Mouse (Mus musculus) small intestine, adult 2 months (tissue): ENCODE data around the gene Crtc3.

Experiments
- CTCF ChIP-seq: fragments of 200-500 bp; IDR thresholded peaks from 2 replicates; pipeline ENCODE4 v1.5.1; 2012; ENCODE audit warnings: low read depth, mild to moderate bottlenecking, control low read depth, inconsistent platforms, low read length, moderate library complexity, mixed read lengths; ENCODE audit not compliant: insufficient replicate concordance, insufficient read length; ENCODE audit errors: extremely low read depth
- POLR2A ChIP-seq: fragments of 200-500 bp; IDR thresholded peaks from 2 replicates; pipeline ENCODE4 v1.6.1; 2012; ENCODE audit warnings: low read depth, mild to moderate bottlenecking, control low read depth, inconsistent platforms, low read length, moderate library complexity

- TF ChIP-seq POLR2A (no peak), CTCF (no peak)
These were observed 133.5 kb downstream of the Crtc3 start for GRCm38 (mm10) chr7:80555146-80555545.
